Mouse (Mus musculus): ENCODE results near the gene Mrpl24. TPM values are rescaled to one million over a fixed set of nuclear protein-coding genes. Genes with fewer than 3 reads are reported as not detected.
A peak's percentile ranks its signal among the peaks of the same experiment; 100 is the strongest.

Mrpl24 gene
- polyA plus RNA-seq, 1 experiment, result 114 TPM

DNA sequence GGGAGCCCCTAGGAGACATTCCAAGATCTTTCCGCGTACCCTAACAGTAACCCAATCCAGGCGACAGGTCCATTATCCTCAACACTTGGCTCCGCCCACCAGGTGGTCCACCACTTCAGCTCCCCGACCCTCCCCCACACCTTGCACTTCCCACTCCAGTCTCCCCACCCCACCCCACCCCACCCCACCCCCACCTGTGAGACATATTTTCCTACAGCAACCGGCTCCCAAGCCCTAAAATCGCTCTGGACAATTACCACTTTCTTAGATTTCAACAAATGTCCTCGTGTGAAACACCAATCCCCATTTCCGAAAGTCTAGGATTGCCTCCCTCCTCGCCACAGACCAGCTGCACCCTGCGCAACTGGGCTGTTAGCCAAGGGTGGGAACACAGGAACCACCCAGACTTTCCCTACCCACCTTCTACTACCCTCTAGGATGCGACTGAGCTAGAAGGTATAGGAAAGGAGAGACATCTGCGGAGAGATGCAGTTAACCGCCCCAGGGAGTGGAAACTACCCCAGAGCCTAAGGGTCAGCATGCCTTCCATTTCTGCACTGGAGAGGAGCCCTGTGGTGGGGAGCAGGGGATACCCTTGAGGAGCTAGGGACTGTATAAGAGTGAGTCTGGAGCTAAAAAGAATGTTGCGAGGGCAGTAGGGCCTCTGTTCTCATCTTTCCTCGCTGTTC is 30.1 kb downstream of the Mrpl24 start:
- no peak overlapping the region for H3ac ChIP-seq (ENCODE audit: control insufficient read depth, insufficient read length)
- no peaks in the 10 kb centered on the region for H3K36me3 ChIP-seq (ENCODE audit: control insufficient read depth, insufficient read depth)
- H3K79me2 ChIP-seq (ENCODE audit: control insufficient read depth, insufficient read depth), result no peaks in the 10 kb centered on the region
- peak overlapping the region; percentile 25 for H3K4me3 ChIP-seq
- H3K27me3 ChIP-seq (ENCODE audit: control insufficient read depth, insufficient read depth, insufficient read length), result no peaks in the 10 kb centered on the region
- peak overlapping the region; percentile 76 for H3K4me2 ChIP-seq (ENCODE audit: low read depth)
- no peak for TF ChIP-seq SRF (IDR thresholded peaks at IDR 0.05; ENCODE audit: control insufficient read depth, insufficient read length, low read depth)
- peak; percentile 1 for TF ChIP-seq TCF3 (IDR thresholded peaks at IDR 0.05; ENCODE audit: insufficient read length, low read depth)
- no peak for TF ChIP-seq CEBPB (IDR thresholded peaks at IDR 0.05; ENCODE audit: insufficient read depth, poor library complexity, severe bottlenecking)
- TF ChIP-seq MYOD1 (IDR thresholded peaks at IDR 0.05; ENCODE audit: control insufficient read depth in 1 of 3, insufficient read length in 2 of 3, low read depth in 2 of 3), result peak in 2 of 3 experiments; percentile 70 to 74
- no peak for TF ChIP-seq TCF12 (IDR thresholded peaks at IDR 0.05; ENCODE audit: insufficient read depth, poor library complexity, severe bottlenecking)
- peak; percentile 34 for TF ChIP-seq POLR2A (IDR thresholded peaks at IDR 0.05; ENCODE audit: insufficient read length, low read depth)
- peak in 2 of 3 experiments; percentile 61 to 84 for TF ChIP-seq MYOG (IDR thresholded peaks at IDR 0.05; ENCODE audit: control insufficient read depth in 1 of 3, insufficient read depth in 1 of 3, insufficient read length in 2 of 3, low read depth in 2 of 3)

DNA sequence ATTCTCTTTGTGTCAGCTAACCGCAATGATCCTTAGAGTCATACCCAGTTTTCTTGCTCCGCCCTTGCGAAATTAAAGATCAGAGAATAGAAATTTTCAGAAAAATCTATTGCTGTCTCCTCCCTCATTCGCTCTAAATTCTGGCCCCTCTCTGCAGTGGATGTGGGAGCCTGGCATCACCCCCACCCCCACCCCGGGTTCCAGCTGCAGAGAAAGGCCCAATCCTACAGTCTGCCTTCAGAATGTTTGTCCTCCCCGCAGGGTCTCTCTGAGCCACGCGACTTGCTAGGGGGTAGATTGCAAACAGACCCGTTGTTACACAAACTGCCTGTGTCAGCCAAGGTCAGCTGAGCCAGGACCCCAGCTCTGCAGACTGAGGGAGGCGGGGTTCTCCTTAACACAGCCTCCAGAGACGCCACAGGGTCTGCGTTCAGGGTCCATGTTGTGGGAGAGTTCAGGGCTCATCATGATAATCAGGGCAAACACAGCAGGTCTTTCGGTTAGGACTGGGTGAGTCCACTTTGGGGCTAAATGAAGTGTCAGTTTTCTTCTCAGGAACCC is 30.7 kb downstream of the Mrpl24 start:
- H3K27me3 ChIP-seq (ENCODE audit: control insufficient read depth, insufficient read depth, insufficient read length), result no peaks in the 10 kb centered on the region
- no peaks in the 10 kb centered on the region for H3K79me2 ChIP-seq (ENCODE audit: control insufficient read depth, insufficient read depth)
- no peak overlapping the region for H3ac ChIP-seq (ENCODE audit: control insufficient read depth, insufficient read length)
- no peaks in the 10 kb centered on the region for H3K36me3 ChIP-seq (ENCODE audit: control insufficient read depth, insufficient read depth)
- peak overlapping the region; percentile 25 for H3K4me3 ChIP-seq
- peak overlapping the region; percentile 76 for H3K4me2 ChIP-seq (ENCODE audit: low read depth)
- TF ChIP-seq MYOG (IDR thresholded peaks at IDR 0.05; ENCODE audit: control insufficient read depth in 1 of 3, insufficient read depth in 1 of 3, insufficient read length in 2 of 3, low read depth in 2 of 3) (no peak), MYOD1 (IDR thresholded peaks at IDR 0.05; ENCODE audit: control insufficient read depth in 1 of 3, insufficient read length in 2 of 3, low read depth in 2 of 3) (no peak), REST (IDR thresholded peaks at IDR 0.05; ENCODE audit: insufficient read depth, insufficient read length) (no peak), TCF12 (IDR thresholded peaks at IDR 0.05; ENCODE audit: insufficient read depth, poor library complexity, severe bottlenecking) (no peak)

DNA sequence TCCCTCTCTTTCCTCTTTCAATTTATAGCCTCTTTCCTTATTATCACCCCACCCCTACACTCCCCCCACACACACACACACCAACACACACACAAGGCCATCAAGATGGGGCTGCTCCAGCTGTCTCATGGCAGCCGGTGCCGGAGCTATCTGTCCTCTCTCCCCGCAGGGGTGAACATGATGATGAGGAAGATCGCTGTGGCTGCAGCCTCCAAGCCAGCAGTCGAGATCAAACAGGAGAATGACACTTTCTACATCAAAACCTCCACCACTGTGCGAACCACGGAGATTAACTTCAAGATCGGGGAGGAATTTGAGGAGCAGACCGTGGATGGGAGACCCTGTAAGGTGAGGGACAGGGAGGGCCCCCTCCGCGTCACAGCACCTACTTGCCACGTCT is 32.6 kb downstream of the Mrpl24 start:
- H3ac ChIP-seq (ENCODE audit: control insufficient read depth, insufficient read length), result no peak overlapping the region
- H3K4me3 ChIP-seq, result no peak overlapping the region
- H3K4me2 ChIP-seq (ENCODE audit: low read depth), result no peak overlapping the region
- H3K27me3 ChIP-seq (ENCODE audit: control insufficient read depth, insufficient read depth, insufficient read length), result no peaks in the 10 kb centered on the region
- no peak for TF ChIP-seq TCF3 (IDR thresholded peaks at IDR 0.05; ENCODE audit: insufficient read length, low read depth)
- H3K36me3 ChIP-seq (ENCODE audit: control insufficient read depth, insufficient read depth), result no peaks in the 10 kb centered on the region
- H3K79me2 ChIP-seq (ENCODE audit: control insufficient read depth, insufficient read depth), result no peaks in the 10 kb centered on the region

DNA sequence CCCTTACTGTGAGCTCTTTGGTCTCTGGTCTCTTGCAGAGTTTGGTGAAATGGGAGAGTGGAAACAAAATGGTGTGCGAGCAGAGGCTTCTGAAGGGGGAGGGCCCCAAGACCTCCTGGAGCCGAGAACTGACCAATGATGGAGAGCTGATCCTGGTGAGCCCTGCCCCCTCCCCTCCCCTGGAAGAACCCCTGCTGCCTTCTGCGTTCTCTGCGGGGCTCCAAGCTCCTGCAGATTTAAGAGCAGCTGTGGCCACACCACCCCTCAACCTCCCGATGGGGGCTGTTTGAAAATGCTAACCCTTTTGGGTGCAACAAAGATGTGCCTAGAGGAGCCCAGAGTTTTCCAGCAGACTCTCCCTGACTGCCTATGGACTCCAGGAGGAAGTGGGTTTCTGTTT is 33.1 kb downstream of the Mrpl24 start:
- Histone ChIP-seq H3K4me3 (no peak overlapping the region), H3ac (ENCODE audit: control insufficient read depth, insufficient read length) (no peak overlapping the region), H3K27me3 (ENCODE audit: control insufficient read depth, insufficient read depth, insufficient read length) (no peaks in the 10 kb centered on the region), H3K4me2 (ENCODE audit: low read depth) (no peak overlapping the region), H3K79me2 (ENCODE audit: control insufficient read depth, insufficient read depth) (no peaks in the 10 kb centered on the region), H3K36me3 (ENCODE audit: control insufficient read depth, insufficient read depth) (no peaks in the 10 kb centered on the region)
- TF ChIP-seq POLR2AphosphoS2 (IDR thresholded peaks at IDR 0.05; ENCODE audit: insufficient read length, low read depth) (no peak), MYOD1 (IDR thresholded peaks at IDR 0.05; ENCODE audit: control insufficient read depth in 1 of 3, insufficient read length in 2 of 3, low read depth in 2 of 3) (no peak), MAX (IDR thresholded peaks at IDR 0.05; ENCODE audit: low read depth) (no peak), USF1 (IDR thresholded peaks at IDR 0.05; ENCODE audit: low read depth) (no peak), CEBPB (IDR thresholded peaks at IDR 0.05; ENCODE audit: insufficient read depth, poor library complexity, severe bottlenecking) (no peak), POLR2A (IDR thresholded peaks at IDR 0.05; ENCODE audit: insufficient read length, low read depth) (no peak), REST (IDR thresholded peaks at IDR 0.05; ENCODE audit: insufficient read depth, insufficient read length) (no peak), E2F4 (IDR thresholded peaks at IDR 0.05; ENCODE audit: insufficient read depth) (no peak), TCF12 (IDR thresholded peaks at IDR 0.05; ENCODE audit: insufficient read depth, poor library complexity, severe bottlenecking) (no peak), MYOG (IDR thresholded peaks at IDR 0.05; ENCODE audit: control insufficient read depth in 1 of 3, insufficient read depth in 1 of 3, insufficient read length in 2 of 3, low read depth in 2 of 3) (no peak), SRF (IDR thresholded peaks at IDR 0.05; ENCODE audit: control insufficient read depth, insufficient read length, low read depth) (no peak), TCF3 (IDR thresholded peaks at IDR 0.05; ENCODE audit: insufficient read length, low read depth) (no peak)

DNA sequence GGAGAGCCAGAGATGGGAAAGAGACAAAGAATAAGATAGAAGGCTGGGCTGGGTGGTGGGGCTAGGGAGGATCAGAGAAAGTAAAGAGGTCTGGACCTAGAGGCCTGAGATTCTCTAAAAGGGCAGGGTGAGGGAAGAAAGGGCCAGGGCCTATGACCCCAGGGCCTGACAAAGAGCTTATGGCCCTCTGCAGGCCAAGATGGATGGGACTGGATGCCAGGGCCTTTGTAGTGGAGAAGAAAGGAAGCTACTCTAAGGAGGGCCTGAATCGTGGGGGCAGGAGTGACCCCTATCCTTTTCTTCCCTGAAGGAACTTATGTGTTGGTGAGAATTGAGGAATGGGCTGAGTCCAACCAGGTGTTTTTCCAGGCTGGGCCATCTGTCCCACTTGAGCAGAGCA is 38.8 kb downstream of the Mrpl24 start:
- TF ChIP-seq MYOD1 (IDR thresholded peaks at IDR 0.05; ENCODE audit: control insufficient read depth in 1 of 3, insufficient read length in 2 of 3, low read depth in 2 of 3) (no peak), MYOG (IDR thresholded peaks at IDR 0.05; ENCODE audit: control insufficient read depth in 1 of 3, insufficient read depth in 1 of 3, insufficient read length in 2 of 3, low read depth in 2 of 3) (no peak), REST (IDR thresholded peaks at IDR 0.05; ENCODE audit: insufficient read depth, insufficient read length) (no peak), TCF12 (IDR thresholded peaks at IDR 0.05; ENCODE audit: insufficient read depth, poor library complexity, severe bottlenecking) (no peak), CEBPB (IDR thresholded peaks at IDR 0.05; ENCODE audit: insufficient read depth, poor library complexity, severe bottlenecking) (no peak), MAX (IDR thresholded peaks at IDR 0.05; ENCODE audit: low read depth) (no peak), USF1 (IDR thresholded peaks at IDR 0.05; ENCODE audit: low read depth) (no peak), POLR2AphosphoS2 (IDR thresholded peaks at IDR 0.05; ENCODE audit: insufficient read length, low read depth) (no peak), E2F4 (IDR thresholded peaks at IDR 0.05; ENCODE audit: insufficient read depth) (no peak), TCF3 (IDR thresholded peaks at IDR 0.05; ENCODE audit: insufficient read length, low read depth) (no peak), POLR2A (IDR thresholded peaks at IDR 0.05; ENCODE audit: insufficient read length, low read depth) (no peak), SRF (IDR thresholded peaks at IDR 0.05; ENCODE audit: control insufficient read depth, insufficient read length, low read depth) (no peak)
- H3K4me2 ChIP-seq (ENCODE audit: low read depth), result no peak overlapping the region
- no peaks in the 10 kb centered on the region for H3K36me3 ChIP-seq (ENCODE audit: control insufficient read depth, insufficient read depth)
- no peaks in the 10 kb centered on the region for H3K79me2 ChIP-seq (ENCODE audit: control insufficient read depth, insufficient read depth)
- no peaks in the 10 kb centered on the region for H3K27me3 ChIP-seq (ENCODE audit: control insufficient read depth, insufficient read depth, insufficient read length)
- no peak overlapping the region for H3K4me3 ChIP-seq
- no peak overlapping the region for H3ac ChIP-seq (ENCODE audit: control insufficient read depth, insufficient read length)

Measured in myocyte (in vitro differentiated cells).